Mouse (Mus musculus) midbrain, embryonic 10.5 days (tissue): ENCODE measurements at regions not wholly inside any gene's neighbourhood (a gene's known extent, or its start where the extent isn't known, plus 50 kb on each side); places are given as distances from the start of the nearest gene placed in this dataset.
A peak's percentile ranks its signal among the peaks of the same experiment; 100 is the strongest.

ENCODE experiments used
- DNase-seq: peaks from one replicate; pipeline ENCODE4 v3.0.0-alpha.2; 2017; ENCODE audit warnings: low spot score
- H3K27ac ChIP-seq: fragments of 300-500 bp; sonication (generic); replicated peaks from 2 replicates; pipeline ENCODE4 v1.5.1; 2016; ENCODE audit warnings: mild to moderate bottlenecking
- H3K27me3 ChIP-seq: fragments of 300-500 bp; sonication (generic); 2 replicates; pipeline ENCODE4 v1.6.1; 2016; ENCODE audit warnings: low read depth, mild to moderate bottlenecking; ENCODE audit not compliant: poor library complexity, severe bottlenecking
- H3K36me3 ChIP-seq: fragments of 300-500 bp; sonication (generic); 2 replicates; pipeline ENCODE4 v1.6.1; 2016; ENCODE audit warnings: mild to moderate bottlenecking, moderate library complexity
- H3K4me1 ChIP-seq: fragments of 300-500 bp; sonication (generic); 2 replicates; pipeline ENCODE4 v1.6.1; 2016
- H3K4me3 ChIP-seq: fragments of 300-500 bp; sonication (generic); 2 replicates; pipeline ENCODE4 v1.5.1; 2016; ENCODE audit warnings: mild to moderate bottlenecking, moderate library complexity
- H3K9me3 ChIP-seq: fragments of 300-500 bp; sonication (generic); replicated peaks from 2 replicates; pipeline ENCODE4 v1.6.1; 2016; ENCODE audit warnings: mild to moderate bottlenecking
- WGBS: fragments of 180-500 bp; shearing (Covaris S2); methylation state at CpG from one replicate; pipeline ENCODE4 v1.1.7; 2016; 5-methylcytosine and 5-hydroxymethylcytosine counted together

DNA sequence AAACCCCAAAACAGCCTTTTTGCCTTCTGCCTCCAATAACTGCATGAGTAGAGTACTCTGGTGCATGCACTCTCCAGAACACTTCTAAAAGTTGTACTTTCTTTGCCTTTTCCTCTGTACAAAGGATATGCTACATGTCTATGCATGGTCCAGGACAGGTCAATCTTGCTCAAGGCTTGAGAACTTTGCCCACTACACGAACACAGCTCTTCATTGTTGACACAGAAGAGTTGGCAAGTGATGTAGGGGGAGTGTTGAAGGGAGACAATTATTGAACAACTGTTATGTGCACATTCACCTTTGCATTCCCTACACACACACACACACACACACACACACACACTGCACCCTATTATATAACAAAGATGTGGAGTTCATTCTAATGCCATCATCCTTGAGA, 264.5 kb upstream of the Gm6657 start:
- no peak for DNase-seq
- H3K36me3 ChIP-seq = no peaks in the 10 kb centered on the region
- no peaks in the 10 kb centered on the region for H3K9me3 ChIP-seq
- 78% methylated on average over 1 of the region's 1 CpGs for WGBS
- no peak overlapping the region for H3K27ac ChIP-seq
- no peaks in the 10 kb centered on the region for H3K27me3 ChIP-seq
- peaks cover 13% of the 10 kb centered on the region for H3K4me1 ChIP-seq
- H3K4me3 ChIP-seq = no peak overlapping the region

DNA sequence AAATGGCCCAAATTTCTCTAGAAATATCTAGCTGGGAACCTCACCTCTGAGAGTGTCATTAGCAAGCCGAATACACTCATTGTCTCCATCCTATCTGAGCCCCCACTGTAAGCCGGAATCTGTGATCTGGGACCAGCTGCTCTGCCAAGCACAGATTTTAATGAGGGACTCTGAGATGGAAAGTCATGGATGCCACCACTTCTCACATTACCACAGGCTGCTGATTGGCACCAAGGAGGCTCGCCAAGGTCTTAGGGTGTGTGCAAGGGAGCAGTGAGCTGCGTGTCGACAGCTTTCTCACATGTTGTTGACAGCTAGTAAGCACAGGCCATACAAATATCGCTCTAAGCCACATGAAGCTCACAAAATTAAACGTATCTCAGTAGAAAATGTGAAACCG, 250.1 kb upstream of the Gm6657 start:
- H3K27me3 ChIP-seq = no peaks in the 10 kb centered on the region
- no peaks in the 10 kb centered on the region for H3K36me3 ChIP-seq
- WGBS = 86% methylated on average over 8 of the region's 8 CpGs
- 0 out of 2 replicates have a peak, but pooled peaks cover 2% of the 10 kb centered on the region for H3K4me1 ChIP-seq
- H3K9me3 ChIP-seq = no peaks in the 10 kb centered on the region
- no peak overlapping the region for H3K27ac ChIP-seq
- H3K4me3 ChIP-seq = no peak overlapping the region
- no peak for DNase-seq

GRCm38 (mm10) chr12:77949474-77950017, 244.5 kb upstream of the Gm6657 start:
- H3K27me3 ChIP-seq = no peaks in the 10 kb centered on the region
- no peaks in the 10 kb centered on the region for H3K9me3 ChIP-seq
- H3K4me3 ChIP-seq = no peak overlapping the region
- no peak for DNase-seq
- peaks cover 8% of the 10 kb centered on the region for H3K4me1 ChIP-seq
- no peaks in the 10 kb centered on the region for H3K36me3 ChIP-seq
- 63% methylated on average over 16 of the region's 16 CpGs for WGBS
- 0 out of 2 replicates have a peak overlapping the region, but pooled peaks have one; percentile 49 for H3K27ac ChIP-seq

DNA sequence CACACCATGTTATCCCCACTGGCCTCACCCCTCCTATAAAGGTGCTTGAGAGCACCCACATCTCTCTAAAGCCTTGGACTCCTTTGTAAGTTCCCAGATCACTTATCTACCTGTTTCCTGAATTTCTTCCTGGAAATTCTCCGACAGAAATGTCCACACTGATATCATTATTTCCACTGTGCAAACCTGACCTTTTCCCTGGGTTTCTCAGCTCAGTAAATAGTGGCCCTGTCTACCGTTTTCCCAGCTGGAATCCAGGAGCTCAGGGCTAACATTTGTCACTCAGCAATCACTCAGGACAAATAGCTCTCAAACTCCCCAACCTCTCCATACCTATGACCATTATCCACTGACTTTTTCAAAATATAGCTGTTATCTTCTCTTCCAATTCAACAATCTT, 241.6 kb upstream of the Gm6657 start:
- Histone ChIP-seq H3K36me3 (no peaks in the 10 kb centered on the region), H3K4me3 (no peak overlapping the region), H3K9me3 (no peaks in the 10 kb centered on the region), H3K27me3 (no peaks in the 10 kb centered on the region), H3K4me1 (peaks cover 8% of the 10 kb centered on the region), H3K27ac (no peak overlapping the region)
- DNase-seq = no peak
- 77% methylated on average over 2 of the region's 2 CpGs for WGBS

DNA sequence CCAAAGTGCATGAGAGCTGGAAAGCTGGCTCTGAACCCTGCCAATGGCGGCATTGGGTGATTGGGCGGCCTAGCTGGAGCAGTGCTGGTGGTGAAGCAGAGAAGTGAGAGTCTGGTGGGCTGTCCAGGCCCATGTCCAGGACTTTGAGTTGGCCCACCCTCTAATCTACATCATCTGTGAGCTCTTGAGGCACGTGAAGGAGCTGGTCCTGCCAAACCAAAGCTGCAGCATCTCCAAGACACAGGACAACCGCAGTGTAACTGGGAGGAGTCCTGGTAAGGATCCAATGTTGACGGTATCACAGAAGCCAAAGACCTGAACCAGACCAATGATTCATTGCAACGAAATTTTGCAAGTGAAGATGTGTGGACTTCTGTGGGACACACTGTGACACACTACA, 231.4 kb upstream of the Gm6657 start:
- no peaks in the 10 kb centered on the region for H3K4me1 ChIP-seq
- no peak overlapping the region for H3K27ac ChIP-seq
- 0 out of 2 replicates have a peak, but pooled peaks cover 5% of the 10 kb centered on the region for H3K9me3 ChIP-seq
- H3K4me3 ChIP-seq = no peak overlapping the region
- no peaks in the 10 kb centered on the region for H3K36me3 ChIP-seq
- H3K27me3 ChIP-seq = no peaks in the 10 kb centered on the region
- no peak for DNase-seq
- 88% methylated on average over 6 of the region's 6 CpGs for WGBS

DNA sequence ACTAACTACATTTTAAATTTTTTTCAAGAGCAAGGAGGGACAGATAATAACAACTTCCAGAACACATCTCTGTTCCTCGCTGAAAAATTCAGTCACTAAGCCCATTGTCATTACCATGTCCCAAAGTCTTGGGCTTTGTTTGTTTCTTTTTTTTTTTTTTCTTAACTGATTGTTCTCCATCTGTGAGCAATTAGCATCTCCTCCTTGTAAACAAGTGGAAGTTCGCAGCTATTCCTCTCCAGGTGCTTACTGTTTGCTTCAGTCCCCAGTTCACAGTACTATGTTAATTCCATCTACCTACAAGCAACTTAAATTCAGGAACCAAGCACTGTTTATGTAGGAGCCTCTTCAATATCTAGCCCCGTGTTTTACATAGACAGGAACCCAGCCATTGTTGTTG, 225.5 kb upstream of the Gm6657 start:
- DNase-seq = no peak
- H3K4me3 ChIP-seq = no peak overlapping the region
- no peaks in the 10 kb centered on the region for H3K27me3 ChIP-seq
- no peaks in the 10 kb centered on the region for H3K36me3 ChIP-seq
- WGBS = 64% methylated on average over 3 of the region's 3 CpGs
- 0 out of 2 replicates have a peak, but pooled peaks cover 5% of the 10 kb centered on the region for H3K9me3 ChIP-seq
- no peaks in the 10 kb centered on the region for H3K4me1 ChIP-seq
- H3K27ac ChIP-seq = no peak overlapping the region

GRCm38 (mm10) chr12:77970026-77970425, 224.0 kb upstream of the Gm6657 start:
- no peaks in the 10 kb centered on the region for H3K27me3 ChIP-seq
- no peaks in the 10 kb centered on the region for H3K4me1 ChIP-seq
- 79% methylated on average over 1 of the region's 1 CpGs for WGBS
- no peak overlapping the region for H3K4me3 ChIP-seq
- no peaks in the 10 kb centered on the region for H3K36me3 ChIP-seq
- 0 out of 2 replicates have a peak, but pooled peaks cover 3% of the 10 kb centered on the region for H3K9me3 ChIP-seq
- no peak overlapping the region for H3K27ac ChIP-seq
- no peak for DNase-seq

GRCm38 (mm10) chr12:77972165-77972564, 221.9 kb upstream of the Gm6657 start:
- Histone ChIP-seq H3K27ac (no peak overlapping the region), H3K4me1 (no peaks in the 10 kb centered on the region), H3K9me3 (no peaks in the 10 kb centered on the region), H3K4me3 (no peak overlapping the region), H3K27me3 (no peaks in the 10 kb centered on the region), H3K36me3 (no peaks in the 10 kb centered on the region)
- no peak for DNase-seq
- WGBS = 71% methylated on average over 4 of the region's 4 CpGs

- Histone ChIP-seq H3K9me3 (no peaks in the 10 kb centered on the region), H3K36me3 (no peaks in the 10 kb centered on the region), H3K4me3 (no peak overlapping the region), H3K27me3 (no peaks in the 10 kb centered on the region), H3K4me1 (no peaks in the 10 kb centered on the region), H3K27ac (no peak overlapping the region)
- 83% methylated on average over 2 of the region's 2 CpGs for WGBS
- no peak for DNase-seq
Observed at GRCm38 (mm10) chr12:77976952-77977351, 217.1 kb upstream of the Gm6657 start.

GRCm38 (mm10) chr12:77986738-77987137, 207.3 kb upstream of the Gm6657 start:
- DNase-seq = no peak
- Histone ChIP-seq H3K27ac (no peak overlapping the region), H3K4me1 (no peaks in the 10 kb centered on the region), H3K4me3 (no peak overlapping the region), H3K9me3 (no peaks in the 10 kb centered on the region), H3K36me3 (no peaks in the 10 kb centered on the region), H3K27me3 (no peaks in the 10 kb centered on the region)
- WGBS = 77% methylated on average over 8 of the region's 8 CpGs

DNA sequence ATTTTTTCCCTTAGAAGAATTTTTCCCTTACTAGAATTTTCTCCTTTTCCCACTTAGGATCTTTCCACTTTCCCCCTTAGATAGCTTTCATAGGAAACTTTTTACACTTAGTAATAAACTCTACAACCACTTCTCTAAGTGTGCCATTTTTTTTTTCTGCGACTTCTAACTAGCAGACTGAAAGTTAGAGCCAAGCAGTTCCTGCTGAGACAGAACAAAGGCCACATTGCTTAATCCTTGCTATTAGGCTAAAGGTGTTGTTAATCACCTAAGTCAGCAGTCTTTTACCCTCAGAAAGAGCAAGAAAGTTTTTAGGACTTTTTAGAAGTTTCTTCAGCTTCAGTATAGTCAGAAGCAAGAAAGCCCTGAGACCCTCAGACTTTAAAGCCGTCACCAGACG, 204.3 kb upstream of the Gm6657 start:
- Histone ChIP-seq H3K9me3 (no peaks in the 10 kb centered on the region), H3K36me3 (no peaks in the 10 kb centered on the region), H3K27ac (no peak overlapping the region), H3K4me1 (no peaks in the 10 kb centered on the region), H3K4me3 (no peak overlapping the region), H3K27me3 (no peaks in the 10 kb centered on the region)
- no peak for DNase-seq
- WGBS = 40% methylated on average over 3 of the region's 3 CpGs

GRCm38 (mm10) chr12:77991627-77992026, 202.4 kb upstream of the Gm6657 start:
- no peaks in the 10 kb centered on the region for H3K9me3 ChIP-seq
- H3K4me1 ChIP-seq = no peaks in the 10 kb centered on the region
- no peak overlapping the region for H3K4me3 ChIP-seq
- WGBS = 74% methylated on average over 6 of the region's 6 CpGs
- H3K27ac ChIP-seq = no peak overlapping the region
- H3K36me3 ChIP-seq = no peaks in the 10 kb centered on the region
- no peak for DNase-seq
- H3K27me3 ChIP-seq = no peaks in the 10 kb centered on the region

GRCm38 (mm10) chr12:77994176-77994575, 199.9 kb upstream of the Gm6657 start:
- Histone ChIP-seq H3K36me3 (no peaks in the 10 kb centered on the region), H3K27me3 (no peaks in the 10 kb centered on the region), H3K9me3 (no peaks in the 10 kb centered on the region), H3K27ac (no peak overlapping the region), H3K4me3 (no peak overlapping the region), H3K4me1 (no peaks in the 10 kb centered on the region)
- WGBS = 84% methylated on average over 5 of the region's 5 CpGs
- no peak for DNase-seq

DNA sequence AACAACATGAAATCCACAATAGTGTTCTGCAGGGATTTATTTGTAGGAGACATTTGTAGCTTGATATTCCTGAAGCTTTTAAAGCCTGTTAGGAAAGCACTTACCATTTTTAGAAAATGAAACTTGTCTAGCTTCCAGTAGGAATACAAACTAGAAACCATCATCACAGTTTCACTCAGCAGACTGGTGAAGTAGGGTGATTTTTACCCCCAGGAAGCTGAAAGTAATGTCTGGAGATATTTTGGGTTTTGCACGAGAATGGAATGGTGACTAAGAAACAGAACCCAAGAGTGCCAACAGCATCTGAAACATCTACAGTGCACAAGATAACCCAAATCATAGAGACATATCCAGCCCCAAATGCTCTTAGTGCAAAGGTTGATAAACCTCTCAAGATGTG, 196.1 kb upstream of the Gm6657 start:
- DNase-seq = no peak
- no peaks in the 10 kb centered on the region for H3K36me3 ChIP-seq
- H3K27me3 ChIP-seq = no peaks in the 10 kb centered on the region
- H3K4me1 ChIP-seq = no peaks in the 10 kb centered on the region
- H3K27ac ChIP-seq = no peak overlapping the region
- H3K4me3 ChIP-seq = no peak overlapping the region
- WGBS = 88% methylated on average over 1 of the region's 1 CpGs
- no peaks in the 10 kb centered on the region for H3K9me3 ChIP-seq
